Mouse (Mus musculus) layer of hippocampus, adult 6 months (tissue): ENCODE data around the gene 2300003K06Rik. TPM values are rescaled to one million over a fixed set of nuclear protein-coding genes. Genes with fewer than 3 reads are reported as not detected.

Experiments
- long read RNA-seq, 2 experiments: library from polyadenylated mRNA; unstranded; transcript quantifications; one replicate each; pipeline ENCODE4 v2.0.0; 2019 to 2020
- polyA plus RNA-seq: library from polyadenylated mRNA; unstranded; fragments of <200 nt; fragmentation: Nextera tagmentation; gene quantifications from 2 replicates; pipeline ENCODE4 v1.2.3, GENCODE M21; 2021

The 2300003K06Rik gene
- not detected in 2 replicates for polyA plus RNA-seq
- long read RNA-seq, experiment 1 = 0 reads
- long read RNA-seq, experiment 2 = 0 reads

GRCm38 (mm10) chr11:99837966-99838365, at the start of gene 2300003K06Rik:
Gene 2300003K06Rik, minus strand, starts transcription at chr11:99838066.

GRCm38 (mm10) chr11:99878887-99879286, 41.0 kb upstream of the 2300003K06Rik start, which contains the start of gene Gm11567:
Gene Gm11567, plus strand, starts transcription at chr11:99879187.

GRCm38 (mm10) chr11:99873089-99873488, 35.2 kb upstream of the 2300003K06Rik start, which contains the start of gene Krtap9-1:
Gene Krtap9-1, plus strand, starts transcription at chr11:99873389.

GRCm38 (mm10) chr11:99864176-99864575, 26.3 kb upstream of the 2300003K06Rik start, which contains the start of gene Gm11559:
Gene Gm11559, plus strand, starts transcription at chr11:99864476.

GRCm38 (mm10) chr11:99857617-99858016, 19.8 kb upstream of the 2300003K06Rik start, which contains the start of gene Gm11568:
Gene Gm11568, plus strand, starts transcription at chr11:99857917.

GRCm38 (mm10) chr11:99851508-99851907, 13.6 kb upstream of the 2300003K06Rik start, which contains the start of gene Krtap4-16:
Gene Krtap4-16, minus strand, starts transcription at chr11:99851608.

GRCm38 (mm10) chr11:99815566-99815965, 22.3 kb downstream of the 2300003K06Rik start, which contains the start of gene Gm11564:
Gene Gm11564, minus strand, starts transcription at chr11:99815666.

GRCm38 (mm10) chr11:99809792-99810191, 28.1 kb downstream of the 2300003K06Rik start, which contains the start of gene Krtap4-13:
Gene Krtap4-13, minus strand, starts transcription at chr11:99809892.

GRCm38 (mm10) chr11:99804346-99804745, 33.5 kb downstream of the 2300003K06Rik start, which contains the start of gene Gm11554:
Gene Gm11554, minus strand, starts transcription at chr11:99804446.

GRCm38 (mm10) chr11:99798832-99799231, 39.0 kb downstream of the 2300003K06Rik start, which contains the start of gene Gm11569:
Gene Gm11569, minus strand, starts transcription at chr11:99798932.

GRCm38 (mm10) chr11:99793367-99793766, 44.5 kb downstream of the 2300003K06Rik start, which contains the start of gene Gm11596:
Gene Gm11596, minus strand, starts transcription at chr11:99793467.

Other genes starting within 250 kb of the 2300003K06Rik start
- gene Krtap1-3, start 246.7 kb downstream of the 2300003K06Rik start, polyA plus RNA-seq = not detected in 2 replicates
- not detected in 2 replicates for gene Krtap9-3, start 240.0 kb downstream of the 2300003K06Rik start, polyA plus RNA-seq
- not detected in 2 replicates for gene Gm11938, start 234.8 kb downstream of the 2300003K06Rik start, polyA plus RNA-seq
- gene Gm11937, start 227.9 kb downstream of the 2300003K06Rik start, polyA plus RNA-seq = not detected in 2 replicates
- not detected in 2 replicates for gene Krtap2-4, start 223.2 kb downstream of the 2300003K06Rik start, polyA plus RNA-seq
- not detected in 2 replicates for gene Gm11562, start 217.6 kb downstream of the 2300003K06Rik start, polyA plus RNA-seq
- gene Krtap4-1, start 209.8 kb downstream of the 2300003K06Rik start, polyA plus RNA-seq = not detected in 2 replicates
- not detected in 2 replicates for gene Krtap4-2, start 203.0 kb downstream of the 2300003K06Rik start, polyA plus RNA-seq
- gene Krtap4-7, start 194.0 kb downstream of the 2300003K06Rik start, polyA plus RNA-seq = not detected in 2 replicates
- gene Gm11555, start 187.8 kb downstream of the 2300003K06Rik start, polyA plus RNA-seq = not detected in 2 replicates
- not detected in 2 replicates for gene Gm11563, start 179.1 kb downstream of the 2300003K06Rik start, polyA plus RNA-seq
- gene Krtap4-6, start 172.1 kb downstream of the 2300003K06Rik start, polyA plus RNA-seq = not detected in 2 replicates
- gene Gm14190, start 147.3 kb downstream of the 2300003K06Rik start, polyA plus RNA-seq = not detected in 2 replicates
- not detected in 2 replicates for gene Gm14180, start 103.8 kb downstream of the 2300003K06Rik start, polyA plus RNA-seq
- not detected in 2 replicates for gene Gm11595, start 65.2 kb downstream of the 2300003K06Rik start, polyA plus RNA-seq
- not detected in 2 replicates for gene Krtap4-8, start 57.4 kb downstream of the 2300003K06Rik start, polyA plus RNA-seq
- not detected in 2 replicates for gene Krtap4-9, start 52.9 kb downstream of the 2300003K06Rik start, polyA plus RNA-seq
- gene Gm11596, start 44.6 kb downstream of the 2300003K06Rik start, polyA plus RNA-seq = not detected in 2 replicates
- not detected in 2 replicates for gene Gm11569, start 39.1 kb downstream of the 2300003K06Rik start, polyA plus RNA-seq
- not detected in 2 replicates for gene Gm11554, start 33.6 kb downstream of the 2300003K06Rik start, polyA plus RNA-seq
- gene Krtap4-13, start 28.2 kb downstream of the 2300003K06Rik start, polyA plus RNA-seq = not detected in 2 replicates
- gene Gm11564, start 22.4 kb downstream of the 2300003K06Rik start, polyA plus RNA-seq = not detected in 2 replicates
- gene Krtap4-16, start 13.5 kb upstream of the 2300003K06Rik start, polyA plus RNA-seq = not detected in 2 replicates
- not detected in 2 replicates for gene Gm11568, start 19.9 kb upstream of the 2300003K06Rik start, polyA plus RNA-seq
- not detected in 2 replicates for gene Gm11559, start 26.4 kb upstream of the 2300003K06Rik start, polyA plus RNA-seq
- not detected in 2 replicates for gene Krtap9-1, start 35.3 kb upstream of the 2300003K06Rik start, polyA plus RNA-seq
- not detected in 2 replicates for gene Gm11567, start 41.1 kb upstream of the 2300003K06Rik start, polyA plus RNA-seq
- not detected in 2 replicates for gene Krtap31-1, start 69.9 kb upstream of the 2300003K06Rik start, polyA plus RNA-seq
- not detected in 2 replicates for gene Gm11565, start 76.7 kb upstream of the 2300003K06Rik start, polyA plus RNA-seq
- gene Krtap31-2, start 98.2 kb upstream of the 2300003K06Rik start, polyA plus RNA-seq = not detected in 2 replicates
- not detected in 2 replicates for gene Krtap9-5, start 110.4 kb upstream of the 2300003K06Rik start, polyA plus RNA-seq
- gene Krtap29-1, start 141.0 kb upstream of the 2300003K06Rik start, polyA plus RNA-seq = not detected in 2 replicates
- gene Krtap16-1, start 148.5 kb upstream of the 2300003K06Rik start, polyA plus RNA-seq = not detected in 2 replicates
- not detected in 2 replicates for gene Krtap17-1, start 155.9 kb upstream of the 2300003K06Rik start, polyA plus RNA-seq
- not detected in 2 replicates for gene Krt33a, start 178.1 kb upstream of the 2300003K06Rik start, polyA plus RNA-seq
- gene Krt33b, start 191.8 kb upstream of the 2300003K06Rik start, polyA plus RNA-seq = not detected in 2 replicates
- gene Krt34, start 203.5 kb upstream of the 2300003K06Rik start, polyA plus RNA-seq = not detected in 2 replicates
- not detected in 2 replicates for gene Krt31, start 212.5 kb upstream of the 2300003K06Rik start, polyA plus RNA-seq